Mouse (Mus musculus) ovary, adult 10 weeks (tissue): ENCODE results near the gene 1700018G05Rik. TPM values are rescaled to one million over a fixed set of nuclear protein-coding genes. Genes with fewer than 3 reads are reported as not detected.

ENCODE experiments used
- polyA plus RNA-seq: library from polyadenylated mRNA; stranded (reverse); fragments of 350-450 nt; fragmentation: Illumina TruSeq; extraction: RNeasy Lipid Tissue Mini Kit (QIAGEN cat#74804); gene quantifications from one replicate; pipeline ENCODE4 v1.2.3, GENCODE M21; 2014

The 1700018G05Rik gene
- not detected for polyA plus RNA-seq

DNA sequence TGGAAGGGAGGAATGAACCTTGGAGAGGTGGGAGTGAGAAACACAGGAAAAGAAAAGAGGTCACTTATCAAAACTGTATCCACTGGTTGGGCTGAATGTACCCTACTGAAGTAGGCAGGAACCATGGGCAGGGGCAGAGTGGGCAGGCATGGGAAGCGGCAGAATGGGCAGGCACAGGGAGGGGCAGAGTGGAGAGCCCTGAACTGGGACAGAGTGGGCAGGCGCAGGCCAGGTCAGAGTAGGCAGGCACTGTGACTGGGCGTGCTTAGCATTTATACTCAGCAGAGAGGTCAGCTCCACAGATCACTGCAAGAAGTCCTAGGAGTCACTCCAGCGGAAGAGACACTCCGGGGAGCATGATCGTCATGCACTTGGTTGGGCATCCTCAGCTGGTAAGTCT, at the start of gene 1700018G05Rik:
1700018G05Rik (plus strand) TSS at position 301 of the 400 bp plus-strand sequence.

DNA sequence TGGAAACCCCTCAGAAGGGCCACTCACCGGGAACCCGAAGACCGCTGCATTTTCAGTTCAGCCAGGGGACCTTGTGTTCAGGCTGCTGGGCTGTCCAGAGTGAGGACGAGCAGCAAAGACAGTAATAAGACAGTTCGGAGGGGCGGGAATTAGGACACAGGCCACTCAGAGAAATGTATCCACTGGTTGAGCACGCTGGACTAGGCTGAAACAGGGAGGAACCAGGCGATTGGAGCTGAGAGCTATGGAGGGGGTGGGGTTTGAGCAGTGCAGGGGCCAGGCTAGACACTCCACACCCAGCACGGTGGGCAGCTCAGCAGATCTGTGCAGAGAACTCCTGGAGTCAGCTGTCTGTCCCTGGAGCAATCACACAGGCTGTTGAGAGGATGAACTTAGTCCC, 19.6 kb upstream of the 1700018G05Rik start, which contains the start of the genes Dmrtc1a and 1700011M02Rik:
Dmrtc1a (minus strand) TSS at position 101 of the 400 bp plus-strand sequence.
1700011M02Rik (plus strand) TSS at position 319 of the 400 bp plus-strand sequence.

Other genes starting within 250 kb of the 1700018G05Rik start
- gene Gm3880, start 241.4 kb upstream of the 1700018G05Rik start, polyA plus RNA-seq, result not detected
- not detected for gene Gm9112, start 220.7 kb upstream of the 1700018G05Rik start, polyA plus RNA-seq
- gene Dmrtc1b, start 220.5 kb upstream of the 1700018G05Rik start, polyA plus RNA-seq, result not detected
- not detected for gene Dmrtc1c1, start 125.4 kb upstream of the 1700018G05Rik start, polyA plus RNA-seq
- gene Dmrtc1c2, start 73.8 kb upstream of the 1700018G05Rik start, polyA plus RNA-seq, result not detected
- gene 1700031F05Rik, start 60.4 kb upstream of the 1700018G05Rik start, polyA plus RNA-seq, result not detected
- gene Dmrtc1a, start 19.7 kb upstream of the 1700018G05Rik start, polyA plus RNA-seq, result 3.6 TPM
- gene 1700011M02Rik, start 19.5 kb upstream of the 1700018G05Rik start, polyA plus RNA-seq, result not detected